Mouse (Mus musculus) MEL (cell line): Measurements from ENCODE around the gene Igf2bp1. TPM values are rescaled to one million over a fixed set of nuclear protein-coding genes. Genes with fewer than 3 reads are reported as not detected.

Experiments used
- DNase-seq: peaks from one replicate; pipeline ENCODE4 v3.0.0; 2011; ENCODE audit warnings: low read depth, low spot score
- H3K27ac ChIP-seq: 2 replicates; pipeline ENCODE4 v1.5.1; 2012; ENCODE audit warnings: low read depth, mild to moderate bottlenecking, control low read depth, low read length, moderate library complexity; ENCODE audit not compliant: control insufficient read depth
- H3K27me3 ChIP-seq, 2 experiments: fragments of 150-350 bp in 1 of 2; sonication (generic) in 1 of 2; 2 replicates each; pipeline ENCODE4 v1.6.1; 2012; ENCODE audit warnings: low read length in 2 of 2, mild to moderate bottlenecking in 2 of 2, improper control_type of control experiment in 1 of 2, moderate library complexity in 1 of 2; ENCODE audit not compliant: insufficient read depth in 2 of 2, control insufficient read depth in 1 of 2
- H3K36me3 ChIP-seq, 2 experiments: 2 replicates each; pipeline ENCODE4 v1.6.1; 2012 to 2014; ENCODE audit warnings: low read length in 2 of 2, improper control_type of control experiment in 1 of 2, inconsistent platforms in 1 of 2, mild to moderate bottlenecking in 1 of 2; ENCODE audit not compliant: insufficient read depth in 2 of 2, control insufficient read depth in 1 of 2
- H3K4me1 ChIP-seq, 2 experiments: fragments of 150-350 bp in 1 of 2; sonication (generic) in 1 of 2; 2 replicates each; pipeline ENCODE4 v1.6.1; 2012; ENCODE audit warnings: low read length in 2 of 2, improper control_type of control experiment in 1 of 2, mild to moderate bottlenecking in 1 of 2; ENCODE audit not compliant: insufficient read depth in 2 of 2, control insufficient read depth in 1 of 2
- H3K4me3 ChIP-seq, 2 experiments: fragments of 150-350 bp in 1 of 2; sonication (generic) in 1 of 2; 2 replicates each; pipeline ENCODE4 v1.5.1; 2012; ENCODE audit warnings: low read depth in 2 of 2, low read length in 2 of 2, mild to moderate bottlenecking in 2 of 2, moderate library complexity in 2 of 2, control low read depth in 1 of 2, improper control_type of control experiment in 1 of 2; ENCODE audit not compliant: control insufficient read depth in 1 of 2, insufficient read depth in 1 of 2
- H3K79me2 ChIP-seq: 2 replicates; pipeline ENCODE4 v1.6.1; 2012; ENCODE audit warnings: mild to moderate bottlenecking, low read length, moderate library complexity; ENCODE audit not compliant: control insufficient read depth, poor library complexity, insufficient read depth
- H3K9ac ChIP-seq: 2 replicates; pipeline ENCODE4 v1.6.1; 2012; ENCODE audit warnings: low read depth, mild to moderate bottlenecking, control low read depth, low read length, moderate library complexity; ENCODE audit not compliant: control insufficient read depth, poor library complexity, severe bottlenecking
- H3K9me3 ChIP-seq: fragments of 150-350 bp; sonication (generic); replicated peaks from 2 replicates; pipeline ENCODE4 v1.6.1; 2012; ENCODE audit warnings: mild to moderate bottlenecking, low read length, improper control_type of control experiment, moderate library complexity; ENCODE audit not compliant: insufficient read depth
- BHLHE40 ChIP-seq: IDR thresholded peaks from 2 replicates; pipeline ENCODE4 v1.6.1; 2012; ENCODE audit warnings: low read depth, mild to moderate bottlenecking, inconsistent platforms, low read length, improper control_type of control experiment, borderline replicate concordance
- CHD1 ChIP-seq: IDR thresholded peaks from 2 replicates; pipeline ENCODE4 v1.6.1; 2012; ENCODE audit warnings: low read depth, mild to moderate bottlenecking, inconsistent platforms, low read length, improper control_type of control experiment
- CTCF ChIP-seq, 3 experiments: IDR thresholded peaks in 2 of 3; conservative IDR thresholded peaks in 1 of 3; 2 replicates each; pipeline ENCODE4 v1.5.1; 2011 to 2012; ENCODE audit warnings: low read length in 3 of 3, low read depth in 2 of 3, mild to moderate bottlenecking in 2 of 3, improper control_type of control experiment in 1 of 3, inconsistent platforms in 1 of 3, mixed read lengths in 1 of 3, moderate library complexity in 1 of 3; ENCODE audit not compliant: control insufficient read depth in 1 of 3, insufficient read depth in 1 of 3, poor library complexity in 1 of 3, severe bottlenecking in 1 of 3
- E2F4 ChIP-seq: IDR thresholded peaks from 2 replicates; pipeline ENCODE4 v1.6.1; 2011; ENCODE audit warnings: low read depth, low read length, improper control_type of control experiment, borderline replicate concordance
- ELF1 ChIP-seq: IDR thresholded peaks from 2 replicates; pipeline ENCODE4 v1.6.1; 2014; ENCODE audit warnings: low read depth, mild to moderate bottlenecking, inconsistent platforms, low read length, improper control_type of control experiment, moderate library complexity
- EP300 ChIP-seq, 2 experiments: IDR thresholded peaks; 2 replicates each; pipeline ENCODE4 v1.6.1; 2011; ENCODE audit warnings: improper control_type of control experiment in 2 of 2, low read length in 2 of 2, low read depth in 1 of 2, mild to moderate bottlenecking in 1 of 2
- GABPA ChIP-seq: IDR thresholded peaks from 2 replicates; pipeline ENCODE4 v1.6.1; 2012; ENCODE audit warnings: low read depth, mild to moderate bottlenecking, inconsistent platforms, low read length, improper control_type of control experiment, moderate library complexity
- HCFC1 ChIP-seq: IDR thresholded peaks from 2 replicates; pipeline ENCODE4 v1.6.1; 2012; ENCODE audit warnings: low read depth, mild to moderate bottlenecking, inconsistent platforms, low read length, improper control_type of control experiment, moderate library complexity
- JUND ChIP-seq: IDR thresholded peaks from 2 replicates; pipeline ENCODE4 v1.6.1; 2011; ENCODE audit warnings: low read depth, mild to moderate bottlenecking, improper control_type of control experiment, low read length
- MAFK ChIP-seq: IDR thresholded peaks from 2 replicates; pipeline ENCODE4 v1.6.1; 2011; ENCODE audit warnings: low read depth, mild to moderate bottlenecking, low read length, improper control_type of control experiment, borderline replicate concordance
- MAX ChIP-seq: IDR thresholded peaks from 2 replicates; pipeline ENCODE4 v1.6.1; 2011; ENCODE audit warnings: low read length, improper control_type of control experiment
- MXI1 ChIP-seq: IDR thresholded peaks from 2 replicates; pipeline ENCODE4 v1.6.1; 2011; ENCODE audit warnings: mild to moderate bottlenecking, low read depth, low read length, improper control_type of control experiment
- MYB ChIP-seq: IDR thresholded peaks from 2 replicates; pipeline ENCODE4 v1.6.1; 2011; ENCODE audit warnings: mild to moderate bottlenecking, low read depth, low read length, improper control_type of control experiment
- MYC ChIP-seq: IDR thresholded peaks from 2 replicates; pipeline ENCODE4 v1.6.1; 2011; ENCODE audit warnings: low read depth, mild to moderate bottlenecking, low read length, improper control_type of control experiment, moderate library complexity
- NELFE ChIP-seq: IDR thresholded peaks from 2 replicates; pipeline ENCODE4 v1.6.1; 2011; ENCODE audit warnings: low read depth, low read length, improper control_type of control experiment
- NRF1 ChIP-seq: IDR thresholded peaks from 2 replicates; pipeline ENCODE4 v1.6.1; 2014; ENCODE audit warnings: low read depth, mild to moderate bottlenecking, inconsistent platforms, low read length, improper control_type of control experiment, moderate library complexity; ENCODE audit not compliant: poor library complexity, insufficient read depth, severe bottlenecking
- POLR2AphosphoS2 ChIP-seq: IDR thresholded peaks from 2 replicates; pipeline ENCODE4 v1.6.1; 2011; ENCODE audit warnings: low read length, improper control_type of control experiment
- POLR2AphosphoS5 ChIP-seq: IDR thresholded peaks from 2 replicates; pipeline ENCODE4 v1.6.1; 2012; ENCODE audit warnings: low read depth, borderline replicate concordance, mild to moderate bottlenecking, inconsistent platforms, low read length, moderate library complexity, mixed read lengths
- RCOR1 ChIP-seq: IDR thresholded peaks from 2 replicates; pipeline ENCODE4 v1.6.1; 2012; ENCODE audit warnings: low read depth, mild to moderate bottlenecking, inconsistent platforms, low read length, improper control_type of control experiment
- SIN3A ChIP-seq: IDR thresholded peaks from 2 replicates; pipeline ENCODE4 v1.6.1; 2012; ENCODE audit warnings: low read length, improper control_type of control experiment, inconsistent platforms
- SMC3 ChIP-seq: IDR thresholded peaks from 2 replicates; pipeline ENCODE4 v1.6.1; 2011; ENCODE audit warnings: low read depth, low read length, improper control_type of control experiment
- TAL1 ChIP-seq: IDR thresholded peaks from 2 replicates; pipeline ENCODE4 v1.6.1; 2012; ENCODE audit warnings: mild to moderate bottlenecking, inconsistent platforms, low read length, moderate library complexity, mixed read lengths
- TBP ChIP-seq: IDR thresholded peaks from 2 replicates; pipeline ENCODE4 v1.8.0; 2011; ENCODE audit warnings: low read depth, low read length, improper control_type of control experiment
- TCF12 ChIP-seq: IDR thresholded peaks from 2 replicates; pipeline ENCODE4 v1.6.1; 2014; ENCODE audit warnings: low read depth, mild to moderate bottlenecking, inconsistent platforms, low read length, improper control_type of control experiment, moderate library complexity
- USF1 ChIP-seq: IDR thresholded peaks from 2 replicates; pipeline ENCODE4 v1.6.1; 2014; ENCODE audit warnings: low read depth, mild to moderate bottlenecking, inconsistent platforms, low read length, improper control_type of control experiment, moderate library complexity
- ZC3H11A ChIP-seq: IDR thresholded peaks from 2 replicates; pipeline ENCODE4 v1.6.1; 2012; ENCODE audit warnings: low read depth, mild to moderate bottlenecking, inconsistent platforms, low read length, improper control_type of control experiment
- ZKSCAN1 ChIP-seq: IDR thresholded peaks from 2 replicates; pipeline ENCODE4 v1.6.1; 2012; ENCODE audit warnings: low read depth, mild to moderate bottlenecking, inconsistent platforms, low read length, improper control_type of control experiment, moderate library complexity
- polyA plus RNA-seq, 2 experiments: library from polyadenylated mRNA; stranded (reverse) in 1 of 2; unstranded in 1 of 2; fragments of >175 nt in 1 of 2; fragments of >200 nt in 1 of 2; gene quantifications; 2 replicates each; pipeline versions ENCODE4 v1.2.1 to v1.2.4; 2012; ENCODE audit warnings: low replicate concordance in 2 of 2, low read depth in 1 of 2; ENCODE audit not compliant: insufficient read length in 2 of 2, insufficient read depth in 1 of 2, missing spikeins in 1 of 2
- total RNA-seq: library from RNA; depleted of rRNA; stranded (reverse); fragments of 300-350 nt; gene quantifications from 2 replicates; pipeline ENCODE4 v1.2.3, GENCODE M21; 2012

The Igf2bp1 gene
- total and polyA plus RNA-seq, 3 experiments = 0.15 TPM; not detected in 2

DNA sequence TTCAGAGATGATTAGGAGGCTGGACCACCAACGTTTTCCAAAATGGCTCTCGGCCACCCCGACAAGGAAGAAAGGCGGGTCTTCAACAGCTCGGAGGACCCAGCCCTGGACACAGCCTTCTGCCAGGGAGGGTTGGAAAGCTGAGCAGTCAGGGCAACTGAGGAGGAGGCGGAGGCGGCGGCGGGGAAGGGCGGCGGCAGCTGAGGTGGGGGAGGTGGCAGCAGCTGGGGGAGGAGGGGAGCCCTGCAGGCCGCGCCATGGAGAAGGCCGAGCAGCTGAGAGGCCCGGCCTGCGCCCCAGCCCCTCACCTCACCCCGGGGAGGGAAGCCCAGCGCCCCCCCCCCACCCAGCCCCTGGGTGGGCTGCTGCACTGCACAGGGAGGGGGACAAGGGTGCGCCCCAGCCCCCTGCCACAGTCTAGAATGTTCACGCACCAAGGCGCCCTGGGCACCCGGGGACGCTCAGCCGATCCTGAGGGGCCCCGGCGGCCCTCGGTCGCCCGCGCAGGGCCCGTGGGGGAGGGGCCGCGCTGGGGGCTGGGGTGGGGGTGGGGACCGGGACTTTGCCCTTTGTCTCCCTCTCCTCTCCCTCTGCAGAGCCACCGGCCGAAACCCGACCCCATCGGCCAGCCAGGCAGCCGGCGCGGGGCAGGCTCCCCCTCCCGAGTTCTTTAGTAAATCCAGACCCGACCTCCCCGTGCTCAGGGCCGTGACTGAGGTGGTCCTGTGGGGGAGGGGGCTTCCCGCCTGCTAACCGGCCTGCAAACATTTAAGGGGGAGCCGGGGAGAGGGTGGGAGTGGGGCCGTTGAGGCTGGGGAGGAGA is 14.6 kb downstream of the Igf2bp1 start:
- H3K4me3 ChIP-seq = no peak overlapping the region
- peaks cover 0 to 14% of the 10 kb centered on the region in 2 experiments; a peak in 2 of 4 replicates for H3K36me3 ChIP-seq
- no peak overlapping the region for H3K9ac ChIP-seq
- no peaks in the 10 kb centered on the region for H3K9me3 ChIP-seq
- H3K27me3 ChIP-seq = peaks cover 0 to 4% of the 10 kb centered on the region in 2 experiments; a peak in 2 of 4 replicates
- H3K4me1 ChIP-seq = peaks cover 9 to 14% of the 10 kb centered on the region in 2 experiments
- H3K27ac ChIP-seq = no peak overlapping the region
- DNase-seq = no peak
- no peaks in the 10 kb centered on the region for H3K79me2 ChIP-seq
- TF ChIP-seq POLR2AphosphoS5 (no peak), NELFE (no peak), RCOR1 (no peak), CHD1 (no peak), USF1 (no peak), ZC3H11A (no peak), BHLHE40 (no peak), CTCF (IDR thresholded peaks at IDR 0.05 in 2 of 3, conservative IDR thresholded peaks at IDR 0.05 in 1 of 3; ENCODE audit: control insufficient read depth in 1 of 3, insufficient read depth in 1 of 3, low read depth in 2 of 3, low read length in 3 of 3, poor library complexity in 1 of 3, severe bottlenecking in 1 of 3) (no peak), SMC3 (no peak), HCFC1 (no peak), NRF1 (no peak), TCF12 (no peak), TAL1 (no peak), MAFK (no peak)
- TF ChIP-seq, all 39 proteins: peak for 0

DNA sequence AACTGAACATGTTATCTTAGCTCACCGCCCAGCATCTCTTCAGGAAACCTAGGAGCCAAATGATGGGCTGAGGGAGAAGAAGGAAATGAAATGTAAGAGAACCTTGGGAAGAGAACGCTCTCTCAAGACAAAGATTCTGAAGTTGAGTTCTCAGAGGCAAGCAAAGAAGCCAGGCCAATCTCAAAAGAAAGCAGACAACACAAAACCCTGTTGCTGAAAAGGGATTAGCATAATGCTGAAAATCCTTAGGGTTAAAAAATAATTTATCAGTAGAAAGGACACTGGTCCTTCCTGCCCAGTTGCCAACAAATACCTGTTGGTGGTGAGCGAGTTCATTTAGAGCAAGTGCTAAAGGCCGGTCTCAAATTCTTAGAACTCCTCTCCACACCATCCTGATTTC is 15.3 kb downstream of the Igf2bp1 start:
- Histone ChIP-seq H3K4me3 (no peak overlapping the region), H3K27ac (no peak overlapping the region), H3K9me3 (no peaks in the 10 kb centered on the region), H3K4me1 (peaks cover 9 to 14% of the 10 kb centered on the region in 2 experiments)
- no peak for TF ChIP-seq SIN3A
- TF ChIP-seq POLR2AphosphoS2 = no peak
- no peak for TF ChIP-seq E2F4
- no peak for TF ChIP-seq GABPA
- no peak for TF ChIP-seq MXI1
- TF ChIP-seq ELF1 = no peak
- TF ChIP-seq POLR2AphosphoS5 = no peak
- no peak for TF ChIP-seq TBP
- TF ChIP-seq MAX = no peak
- no peak for TF ChIP-seq TCF12
- TF ChIP-seq ZKSCAN1 = no peak
- no peak for TF ChIP-seq CTCF (IDR thresholded peaks at IDR 0.05 in 2 of 3, conservative IDR thresholded peaks at IDR 0.05 in 1 of 3; ENCODE audit: control insufficient read depth in 1 of 3, insufficient read depth in 1 of 3, low read depth in 2 of 3, low read length in 3 of 3, poor library complexity in 1 of 3, severe bottlenecking in 1 of 3)
- no peak for TF ChIP-seq EP300 (IDR thresholded peaks at IDR 0.05; ENCODE audit: low read depth in 1 of 2, low read length in 2 of 2)
- TF ChIP-seq ZC3H11A = no peak
- no peak for TF ChIP-seq JUND
- no peak for TF ChIP-seq MYC
- no peak for TF ChIP-seq USF1
- no peak for TF ChIP-seq TAL1
- no peak for TF ChIP-seq MYB
- no peak for TF ChIP-seq MAFK
- TF ChIP-seq, all 39 proteins: peak for 0
- no peak overlapping the region for H3K9ac ChIP-seq
- no peak for DNase-seq
- H3K36me3 ChIP-seq = peaks cover 0 to 14% of the 10 kb centered on the region in 2 experiments; a peak in 2 of 4 replicates
- peaks cover 0 to 3% of the 10 kb centered on the region in 2 experiments; a peak in 2 of 4 replicates for H3K27me3 ChIP-seq
- no peaks in the 10 kb centered on the region for H3K79me2 ChIP-seq
